Mouse (Mus musculus) ES-E14 (cell line): ENCODE measurements around the gene Pik3c2g. TPM values are rescaled to one million over a fixed set of nuclear protein-coding genes. Genes with fewer than 3 reads are reported as not detected.

Experiments used
- DNase-seq: peaks from one replicate; pipeline ENCODE4 v3.0.0-alpha.2; 2013; ENCODE audit warnings: low read depth, low spot score
- H3K27ac ChIP-seq: 2 replicates; pipeline ENCODE4 v1.5.1; 2012; ENCODE audit warnings: low read depth, mild to moderate bottlenecking, low read length, moderate library complexity, mixed read lengths; ENCODE audit not compliant: poor library complexity, insufficient read depth, severe bottlenecking
- H3K36me3 ChIP-seq: 2 replicates; pipeline ENCODE4 v1.6.1; 2012; ENCODE audit warnings: mild to moderate bottlenecking, low read length, moderate library complexity, mixed read lengths; ENCODE audit not compliant: control insufficient read depth, poor library complexity, insufficient read depth, severe bottlenecking
- H3K4me1 ChIP-seq, 2 experiments: fragments of 150-350 bp in 1 of 2; sonication (generic) in 1 of 2; 2 replicates each; pipeline ENCODE4 v1.6.1; 2012; ENCODE audit warnings: low read length in 2 of 2, mild to moderate bottlenecking in 1 of 2, mixed read lengths in 1 of 2; ENCODE audit not compliant: control insufficient read depth in 2 of 2, insufficient read depth in 2 of 2, poor library complexity in 1 of 2
- H3K4me3 ChIP-seq, 2 experiments: fragments of 150-350 bp in 1 of 2; sonication (generic) in 1 of 2; 2 replicates each; pipeline ENCODE4 v1.5.1; 2012; ENCODE audit warnings: low read length in 2 of 2, low read depth in 1 of 2, mild to moderate bottlenecking in 1 of 2, mixed read lengths in 1 of 2; ENCODE audit not compliant: insufficient read depth in 1 of 2, poor library complexity in 1 of 2, severe bottlenecking in 1 of 2
- H3K9ac ChIP-seq: 2 replicates; pipeline ENCODE4 v1.6.1; 2012; ENCODE audit warnings: low read depth, mild to moderate bottlenecking, low read length, mixed read lengths; ENCODE audit not compliant: poor library complexity, insufficient read depth, severe bottlenecking
- H3K9me3 ChIP-seq: fragments of 150-350 bp; sonication (generic); 2 replicates; pipeline ENCODE4 v1.6.1; 2012; ENCODE audit warnings: low read depth, mild to moderate bottlenecking, low read length; ENCODE audit not compliant: control insufficient read depth, insufficient read depth
- CHD2 ChIP-seq: IDR thresholded peaks from 2 replicates; pipeline ENCODE4 v1.6.1; 2014; ENCODE audit warnings: mild to moderate bottlenecking, low read depth, low read length, inconsistent platforms
- HCFC1 ChIP-seq: IDR thresholded peaks from 2 replicates; pipeline ENCODE4 v1.6.1; 2012; ENCODE audit warnings: low read length, inconsistent platforms, borderline replicate concordance; ENCODE audit not compliant: insufficient read depth
- MAFK ChIP-seq: IDR thresholded peaks from 2 replicates; pipeline ENCODE4 v1.6.1; 2014; ENCODE audit warnings: mild to moderate bottlenecking, low read depth, low read length, inconsistent platforms; ENCODE audit not compliant: insufficient read depth
- ZC3H11A ChIP-seq: IDR thresholded peaks from 2 replicates; pipeline ENCODE4 v1.6.1; 2012; ENCODE audit warnings: low read depth, mild to moderate bottlenecking, inconsistent platforms, low read length, borderline replicate concordance
- ZNF384 ChIP-seq: IDR thresholded peaks from 2 replicates; pipeline ENCODE4 v1.6.1; 2012; ENCODE audit warnings: low read depth, low read length, inconsistent platforms
- in situ Hi-C, 2 experiments: fragments of 600-800 bp; cut with MboI; formaldehyde crosslinking; loops; one replicate each; pipeline ENCODE4 v1.15.1; 2025; ENCODE audit warnings: low sequenced_read_pairs in 2 of 2, inconsistent platforms in 1 of 2; ENCODE audit not compliant: unreplicated experiment in 2 of 2
- total RNA-seq: library from RNA; depleted of rRNA; stranded (reverse); fragments of 300-350 nt; gene quantifications from 2 replicates; pipeline ENCODE4 v1.2.3, GENCODE M21; 2012

Gene Pik3c2g
- total RNA-seq, 1 experiment, result not detected

DNA sequence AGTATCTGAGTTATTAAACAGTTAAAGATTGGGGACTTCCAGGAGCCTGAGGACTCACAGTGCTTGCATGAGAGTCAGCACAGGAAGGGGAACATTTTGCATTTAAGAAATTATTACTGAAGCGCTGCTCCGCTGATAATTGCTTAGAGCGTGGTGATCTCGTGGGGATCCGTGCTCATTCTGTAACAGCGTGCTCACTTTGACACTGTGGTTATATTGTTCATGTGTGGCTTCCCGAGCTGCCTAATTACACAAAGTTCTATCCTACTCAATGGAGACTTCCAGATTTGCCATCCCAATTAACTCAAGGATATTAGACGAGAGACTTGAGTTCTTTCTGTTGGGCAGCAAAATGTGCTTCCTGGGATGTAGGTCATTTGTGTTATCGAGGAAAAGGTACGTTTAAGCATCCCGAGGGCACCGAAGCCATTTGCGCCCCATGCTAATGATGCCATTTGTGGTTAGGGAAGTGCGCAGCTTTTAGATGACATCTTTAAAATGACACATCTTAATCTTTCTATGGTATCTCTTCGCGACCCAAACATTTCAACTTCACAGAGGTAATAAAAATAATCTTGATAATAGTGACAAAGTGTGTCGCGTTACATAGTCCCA is 278.1 kb downstream of the Pik3c2g start:
- Histone ChIP-seq H3K4me3 (no peak overlapping the region), H3K27ac (no peak overlapping the region), H3K9ac (no peak overlapping the region), H3K4me1 (no peaks in the 10 kb centered on the region), H3K36me3 (no peaks in the 10 kb centered on the region), H3K9me3 (no peaks in the 10 kb centered on the region)
- no peak for DNase-seq
- in situ Hi-C loops, result no loop called here
- TF ChIP-seq CHD2 (no peak), ZC3H11A (no peak), ZNF384 (no peak), HCFC1 (no peak), MAFK (no peak)

DNA sequence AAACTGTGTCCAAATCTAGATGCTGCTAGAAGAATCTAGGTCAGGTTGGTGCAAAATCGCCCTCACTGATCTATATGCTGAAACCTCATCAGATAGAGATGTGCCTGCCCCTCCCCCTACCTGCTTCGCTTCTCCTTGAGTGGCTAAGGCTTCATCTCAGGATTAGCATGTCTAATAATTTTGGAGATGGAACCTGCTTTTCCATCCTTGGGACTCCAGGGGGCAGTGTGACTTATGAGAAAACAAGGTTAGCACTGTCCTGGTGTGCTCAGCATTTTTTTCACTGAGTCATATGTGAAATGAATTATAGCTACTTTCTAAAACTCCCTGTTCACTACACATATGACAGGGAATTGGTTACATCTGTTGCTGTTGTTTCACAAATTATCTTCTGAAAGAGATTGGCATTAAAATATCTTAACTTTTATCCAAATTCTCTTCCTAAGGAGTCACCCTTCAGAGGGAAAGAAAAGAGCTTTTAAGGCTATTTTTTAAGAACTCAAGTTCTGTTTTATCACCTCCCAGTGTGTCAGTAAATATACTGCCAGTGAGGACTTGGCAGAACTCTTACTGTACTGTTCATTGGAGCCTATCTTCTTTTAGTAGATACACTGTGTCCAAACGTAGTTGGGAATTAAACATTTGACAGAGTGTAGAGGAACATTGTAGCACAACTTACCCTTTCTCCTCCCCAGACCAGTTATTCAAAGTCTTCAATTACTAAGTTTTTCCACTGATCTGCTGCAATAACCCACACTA is 287.6 kb downstream of the Pik3c2g start:
- H3K9me3 ChIP-seq, result no peaks in the 10 kb centered on the region
- H3K4me1 ChIP-seq, result no peaks in the 10 kb centered on the region
- H3K9ac ChIP-seq, result no peak overlapping the region
- in situ Hi-C loops, result no loop called here
- no peaks in the 10 kb centered on the region for H3K36me3 ChIP-seq
- no peak overlapping the region for H3K4me3 ChIP-seq
- no peak overlapping the region for H3K27ac ChIP-seq
- DNase-seq, result peak; percentile 15
- TF ChIP-seq MAFK (peak; percentile 95), ZNF384 (0 out of 2 replicates have a peak, but pooled peaks have one; percentile 35), CHD2 (no peak), HCFC1 (no peak)

DNA sequence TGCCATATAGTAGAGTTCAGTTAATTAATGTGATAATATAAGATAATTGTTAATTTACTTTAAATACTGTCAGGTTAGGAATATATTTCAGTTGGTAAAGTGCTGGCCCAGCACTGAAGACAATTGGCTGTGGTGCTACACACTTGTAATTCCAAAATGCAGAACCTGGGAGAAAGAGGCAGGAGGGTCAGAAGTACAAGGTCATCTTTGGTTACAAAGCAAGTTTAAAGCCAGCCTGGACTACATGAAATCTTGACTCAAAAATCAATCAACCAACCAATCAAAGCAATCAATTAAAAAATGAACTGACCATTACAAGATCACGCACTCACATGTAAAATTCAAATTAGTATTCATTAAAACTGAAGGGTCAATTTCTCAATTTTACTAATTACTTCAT is 289.7 kb downstream of the Pik3c2g start:
- H3K4me3 ChIP-seq, result no peak overlapping the region
- in situ Hi-C loops, result no loop called here
- TF ChIP-seq ZNF384 (no peak), MAFK (no peak), ZC3H11A (no peak), CHD2 (no peak)
- no peak for DNase-seq
- H3K9ac ChIP-seq, result no peak overlapping the region
- no peak overlapping the region for H3K27ac ChIP-seq
- H3K9me3 ChIP-seq, result no peaks in the 10 kb centered on the region
- no peaks in the 10 kb centered on the region for H3K36me3 ChIP-seq
- no peaks in the 10 kb centered on the region for H3K4me1 ChIP-seq

DNA sequence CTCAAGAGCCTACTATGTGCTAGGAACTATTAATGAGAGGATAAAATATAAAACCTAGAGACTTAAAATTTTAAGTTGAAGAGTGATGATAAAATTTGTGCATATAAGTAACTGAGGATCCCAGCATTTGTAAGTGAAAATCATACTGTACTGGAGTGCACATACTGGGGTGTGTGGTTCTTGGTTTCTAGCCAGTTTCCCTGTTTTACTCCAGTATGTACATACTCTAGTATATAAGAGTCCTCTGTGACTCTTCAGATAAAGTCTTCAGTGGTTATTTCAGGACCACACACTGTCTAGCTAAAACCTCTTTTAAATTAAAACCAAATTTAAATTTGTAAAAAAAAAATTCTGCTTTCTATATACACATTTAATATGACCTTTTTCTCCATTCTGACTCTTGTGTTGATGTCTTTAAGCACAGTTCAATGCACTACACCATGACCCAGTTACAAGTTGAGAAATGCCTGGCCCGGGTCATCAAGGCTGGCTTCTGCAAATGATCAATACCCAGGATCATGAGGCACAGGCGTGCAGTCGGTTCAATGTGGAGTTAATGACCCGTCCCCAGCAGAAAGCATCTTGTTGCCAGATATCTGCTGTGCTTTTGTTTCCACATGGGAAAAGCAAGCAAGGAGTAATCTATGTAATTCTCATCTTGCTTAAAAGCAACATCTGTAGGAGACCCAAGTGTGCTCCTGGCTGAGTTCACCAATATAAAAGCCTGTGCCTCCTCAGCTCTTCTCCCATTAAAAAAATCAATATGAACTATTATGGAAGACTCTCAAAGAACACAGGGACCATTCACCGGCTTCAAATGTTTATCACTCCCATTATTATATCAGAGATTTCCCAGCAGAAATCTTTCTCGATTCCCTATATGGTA is 290.7 kb downstream of the Pik3c2g start:
- Histone ChIP-seq H3K9ac (no peak overlapping the region), H3K4me3 (no peak overlapping the region), H3K27ac (no peak overlapping the region), H3K36me3 (no peaks in the 10 kb centered on the region), H3K4me1 (no peaks in the 10 kb centered on the region), H3K9me3 (no peaks in the 10 kb centered on the region)
- no peak for DNase-seq
- in situ Hi-C loops, result no loop called here
- no peak for TF ChIP-seq CHD2
